Mouse (Mus musculus) heart, adult 2 months (tissue): ENCODE results near the gene Exosc7. TPM values are rescaled to one million over a fixed set of nuclear protein-coding genes. Genes with fewer than 3 reads are reported as not detected.

Experiments used
- DNase-seq, 2 experiments: peaks; one replicate each; pipeline ENCODE4 v3.0.0; 2021
- H3K27ac ChIP-seq: fragments of 200-600 bp; 2 replicates; pipeline ENCODE4 v1.8.1; 2022
- H3K27me3 ChIP-seq: fragments of 200-500 bp; 2 replicates; pipeline ENCODE4 v1.6.1; 2012; ENCODE audit warnings: mild to moderate bottlenecking, low read length, inconsistent platforms, mixed read lengths; ENCODE audit not compliant: control insufficient read depth, insufficient read depth
- H3K36me3 ChIP-seq: fragments of 200-500 bp; 2 replicates; pipeline ENCODE4 v1.6.1; 2012; ENCODE audit warnings: low read length, inconsistent platforms; ENCODE audit not compliant: control insufficient read depth, insufficient read depth
- H3K4me1 ChIP-seq: fragments of 200-500 bp; 2 replicates; pipeline ENCODE4 v1.6.1; 2011; ENCODE audit warnings: low read length; ENCODE audit not compliant: control insufficient read depth, insufficient read depth
- H3K4me3 ChIP-seq: fragments of 200-600 bp; 2 replicates; pipeline ENCODE4 v1.8.1; 2022
- H3K79me2 ChIP-seq: fragments of 200-500 bp; replicated peaks from 2 replicates; pipeline ENCODE4 v1.6.1; 2012; ENCODE audit warnings: mild to moderate bottlenecking, inconsistent platforms, low read length, moderate library complexity, mixed read lengths; ENCODE audit not compliant: control insufficient read depth, insufficient read depth
- H3K9ac ChIP-seq: fragments of 200-500 bp; 2 replicates; pipeline ENCODE4 v1.6.1; 2012; ENCODE audit warnings: low read depth, mild to moderate bottlenecking, control low read depth, inconsistent platforms, low read length, mixed read lengths
- CTCF ChIP-seq: fragments of 200-600 bp; IDR thresholded peaks from 2 replicates; pipeline ENCODE4 v1.8.1; 2022; ENCODE audit warnings: antibody characterized with exemption, mild to moderate bottlenecking, moderate library complexity
- EP300 ChIP-seq: fragments of 200-500 bp; IDR thresholded peaks from 2 replicates; pipeline ENCODE4 v1.6.1; 2011; ENCODE audit warnings: low read depth, low read length, control low read depth; ENCODE audit not compliant: insufficient read depth
- POLR2A ChIP-seq: fragments of 200-500 bp; IDR thresholded peaks from 2 replicates; pipeline ENCODE4 v1.6.1; 2011; ENCODE audit warnings: mild to moderate bottlenecking, low read depth, low read length, control low read depth; ENCODE audit not compliant: insufficient read depth
- WGBS: fragments of 180-500 bp; shearing (Covaris S2); methylation state at CpG from one replicate; pipeline ENCODE4 v1.1.7; 2018; 5-methylcytosine and 5-hydroxymethylcytosine counted together
- intact Hi-C: fragments of 180-260 bp; cut with DNase I; formaldehyde crosslinking; loops from one replicate; pipeline ENCODE4 v1.15.1; 2025
- polyA plus RNA-seq: library from polyadenylated mRNA; depleted of rRNA; stranded (reverse); fragments of >200 nt; gene quantifications from 2 replicates; pipeline ENCODE4 v1.2.3, GENCODE M21; 2012
- total RNA-seq, 2 experiments: library from RNA; stranded (reverse); gene quantifications; 2 replicates each; pipeline ENCODE4 v1.2.3; 2021

The Exosc7 gene
- total and polyA plus RNA-seq, 3 experiments: 19.8 to 27.9 (median 26.7) TPM

DNA sequence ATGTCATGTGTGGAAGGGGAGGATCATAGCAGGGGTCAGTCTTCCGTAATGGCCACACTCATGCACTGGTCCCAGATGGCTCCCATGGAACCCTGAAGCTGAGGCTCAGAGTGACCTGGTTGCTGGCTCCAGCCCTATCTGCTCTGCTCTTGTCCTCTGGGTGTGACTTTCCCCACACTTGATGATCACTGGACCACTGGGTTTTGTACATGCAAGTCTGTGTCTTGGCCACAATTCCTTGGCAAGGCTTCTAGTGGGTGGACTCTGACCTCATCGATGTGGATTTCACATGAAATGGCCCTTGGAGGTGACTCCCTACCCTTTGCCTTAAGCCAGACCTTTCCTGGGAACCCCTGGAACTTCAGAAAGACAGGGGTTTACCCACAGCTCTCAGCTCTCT is 40.1 kb downstream of the Exosc7 start:
- DNase-seq: peak; percentile 54 to 67
- Histone ChIP-seq H3K79me2 (no peaks in the 10 kb centered on the region), H3K27me3 (no peaks in the 10 kb centered on the region), H3K36me3 (no peaks in the 10 kb centered on the region), H3K4me3 (no peak overlapping the region), H3K9ac (no peak overlapping the region), H3K27ac (peak overlapping the region; percentile 76), H3K4me1 (peaks cover 14% of the 10 kb centered on the region)
- intact Hi-C loops: loop anchor here (10.0 kb wide), 3 partner anchors 212 to 372 kb away; partner anchors contain the start of genes Lars2 and Sacm1l
- 59% methylated on average over 2 of the region's 2 CpGs for WGBS
- TF ChIP-seq EP300: no peak
- peak; percentile 41; the same call in 1 of the 2 replicates for TF ChIP-seq POLR2A

- no peak for TF ChIP-seq CTCF
- TF ChIP-seq EP300: no peak
- no peak for TF ChIP-seq POLR2A
- H3K9ac ChIP-seq: no peak overlapping the region
- 50% methylated on average over 30 of the region's 30 CpGs for WGBS
- peak overlapping the region; percentile 60 for H3K27ac ChIP-seq
- intact Hi-C loops: loop anchor here (10.0 kb wide), 3 partner anchors 208 to 368 kb away; partner anchors contain the start of genes Lars2 and Sacm1l
- H3K27me3 ChIP-seq: no peaks in the 10 kb centered on the region
- H3K79me2 ChIP-seq: no peaks in the 10 kb centered on the region
- H3K4me1 ChIP-seq: peaks cover 8% of the 10 kb centered on the region
- peak; percentile 80 to 83 for DNase-seq
- no peaks in the 10 kb centered on the region for H3K36me3 ChIP-seq
- H3K4me3 ChIP-seq: peak overlapping the region; percentile 17
Measured at GRCm38 (mm10) chr9:123156910-123157361, 43.9 kb downstream of the Exosc7 start.

GRCm38 (mm10) chr9:123157699-123158098 is 44.7 kb downstream of the Exosc7 start:
- H3K4me1 ChIP-seq: peaks cover 8% of the 10 kb centered on the region
- H3K9ac ChIP-seq: no peak overlapping the region
- H3K36me3 ChIP-seq: no peaks in the 10 kb centered on the region
- no peaks in the 10 kb centered on the region for H3K79me2 ChIP-seq
- no peaks in the 10 kb centered on the region for H3K27me3 ChIP-seq
- intact Hi-C loops: loop anchor here (2.0 to 10.0 kb wide), 4 partner anchors 35 to 367 kb away; partner anchors contain the start of genes Lars2 and Sacm1l
- TF ChIP-seq POLR2A (peak; percentile 37; the same call in 1 of the 2 replicates), EP300 (no peak)
- DNase-seq: peak; percentile 54 to 59
- no peak overlapping the region for H3K4me3 ChIP-seq
- peak overlapping the region; percentile 47 for H3K27ac ChIP-seq

DNA sequence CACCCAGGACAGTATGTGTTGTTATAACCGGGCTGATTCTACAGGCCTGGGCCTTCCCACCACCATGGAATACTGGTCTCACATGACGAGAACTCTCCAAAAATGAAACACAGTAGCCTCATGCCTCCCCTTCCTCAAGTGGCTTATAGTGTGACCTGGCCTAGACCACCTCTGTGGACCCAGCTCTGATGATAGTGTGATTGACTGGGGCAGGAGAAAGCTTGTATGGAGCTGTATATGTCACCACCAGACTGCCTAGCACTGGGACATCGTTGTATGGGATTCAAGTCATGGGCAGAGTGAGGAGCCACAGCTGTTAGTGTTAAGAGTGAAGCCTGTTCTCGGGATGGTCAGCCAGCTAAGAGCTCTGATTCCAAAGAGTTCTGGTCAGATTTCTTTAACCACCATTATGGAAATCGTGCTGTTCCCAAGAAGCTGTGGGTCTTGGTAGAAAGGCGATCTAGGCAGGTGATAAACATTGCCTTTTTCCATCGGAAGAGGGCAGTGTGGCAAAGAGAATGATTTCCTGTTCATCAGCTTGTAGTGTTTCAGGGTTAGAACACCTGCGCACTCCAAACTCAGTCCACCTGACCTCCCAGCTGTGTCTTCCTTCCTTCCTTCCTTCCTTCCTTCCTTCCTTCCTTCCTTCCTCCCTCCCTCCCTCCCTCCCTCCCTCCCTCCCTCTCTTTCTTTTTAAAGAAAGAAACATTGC is 45.3 kb downstream of the Exosc7 start:
- Histone ChIP-seq H3K27ac (no peak overlapping the region; the same call in 1 of the 2 replicates), H3K4me3 (no peak overlapping the region), H3K9ac (no peak overlapping the region), H3K27me3 (no peaks in the 10 kb centered on the region), H3K4me1 (peaks cover 8% of the 10 kb centered on the region), H3K79me2 (no peaks in the 10 kb centered on the region), H3K36me3 (no peaks in the 10 kb centered on the region)
- TF ChIP-seq CTCF (peak; percentile 65), EP300 (no peak), POLR2A (0 out of 2 replicates have a peak, but pooled peaks have one; percentile 10)
- DNase-seq: no peak
- intact Hi-C loops: loop anchor here (2.0 to 10.0 kb wide), 4 partner anchors 35 to 367 kb away; partner anchors contain the start of genes Lars2 and Sacm1l
- WGBS: 51% methylated on average over 8 of the region's 8 CpGs

- WGBS: 53% methylated on average over 7 of the region's 7 CpGs
- no peak overlapping the region for H3K9ac ChIP-seq
- DNase-seq: peak; percentile 52 to 69
- no peak overlapping the region for H3K27ac ChIP-seq
- peak; percentile 90 for TF ChIP-seq CTCF
- TF ChIP-seq EP300: no peak
- intact Hi-C loops: loop anchor here (1.0 to 10.0 kb wide), 5 partner anchors 37 to 365 kb away; partner anchors contain the start of genes Lars2 and Sacm1l
- H3K36me3 ChIP-seq: no peaks in the 10 kb centered on the region
- H3K4me1 ChIP-seq: peaks cover 5% of the 10 kb centered on the region
- no peak overlapping the region for H3K4me3 ChIP-seq
- no peaks in the 10 kb centered on the region for H3K79me2 ChIP-seq
- no peaks in the 10 kb centered on the region for H3K27me3 ChIP-seq
Measured at GRCm38 (mm10) chr9:123159330-123159729, 46.3 kb downstream of the Exosc7 start.

DNA sequence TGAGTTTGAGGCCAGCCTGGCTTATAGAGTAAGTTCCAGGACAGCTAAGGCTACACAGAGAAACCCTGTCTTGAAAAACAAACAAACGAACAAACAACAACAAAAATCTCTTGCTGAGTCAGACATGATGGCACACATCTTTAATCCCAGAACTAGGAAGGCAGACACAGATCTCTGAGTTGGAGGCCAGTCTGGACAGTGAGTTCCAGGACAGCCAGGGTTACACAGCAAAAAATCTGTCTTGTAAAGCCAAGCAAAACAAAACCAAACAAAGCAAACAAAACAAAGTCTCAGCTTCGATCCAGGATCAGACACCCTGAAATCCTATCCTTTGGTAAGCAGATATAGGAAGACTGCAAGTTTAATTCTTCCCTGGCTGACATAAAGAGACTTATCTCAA is 48.8 kb downstream of the Exosc7 start:
- Histone ChIP-seq H3K4me3 (no peak overlapping the region), H3K27ac (no peak overlapping the region), H3K27me3 (no peaks in the 10 kb centered on the region), H3K9ac (no peak overlapping the region), H3K36me3 (no peaks in the 10 kb centered on the region), H3K79me2 (no peaks in the 10 kb centered on the region), H3K4me1 (peaks cover 4% of the 10 kb centered on the region)
- DNase-seq: no peak
- WGBS: 47% methylated on average over 2 of the region's 2 CpGs
- no peak for TF ChIP-seq POLR2A
- intact Hi-C loops: no loop called here
